Mouse (Mus musculus) B cell, adult 2 months (primary cell): Measurements from ENCODE around the gene Golga4.

Experiments used
- DNase-seq, 2 experiments: peaks; one replicate each; pipeline ENCODE4 v3.0.0; 2022

Gene Golga4

DNA sequence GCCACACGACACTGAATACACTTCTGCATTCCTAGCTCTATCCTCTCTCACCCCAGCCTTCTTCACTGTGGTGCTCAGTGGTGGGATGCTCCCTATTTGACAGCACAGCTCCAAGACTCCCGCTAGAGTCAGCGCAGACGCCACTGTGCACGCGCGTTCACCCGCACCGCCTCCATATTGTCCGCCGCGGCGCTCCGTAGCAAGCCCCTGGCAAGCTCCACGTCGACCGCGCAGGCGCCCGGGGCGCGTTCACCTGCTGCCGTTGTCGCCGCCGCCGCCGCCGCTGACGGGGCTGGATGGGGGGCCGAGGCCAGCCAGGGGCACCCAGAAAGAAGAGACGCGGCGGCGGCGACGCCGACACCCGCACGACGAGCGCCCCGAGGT is at the start of gene Golga4:
Gene Golga4, plus strand, starts transcription at position 248 of the 384 bp plus-strand sequence.
- peak; percentile 83 to 85 for DNase-seq

DNA sequence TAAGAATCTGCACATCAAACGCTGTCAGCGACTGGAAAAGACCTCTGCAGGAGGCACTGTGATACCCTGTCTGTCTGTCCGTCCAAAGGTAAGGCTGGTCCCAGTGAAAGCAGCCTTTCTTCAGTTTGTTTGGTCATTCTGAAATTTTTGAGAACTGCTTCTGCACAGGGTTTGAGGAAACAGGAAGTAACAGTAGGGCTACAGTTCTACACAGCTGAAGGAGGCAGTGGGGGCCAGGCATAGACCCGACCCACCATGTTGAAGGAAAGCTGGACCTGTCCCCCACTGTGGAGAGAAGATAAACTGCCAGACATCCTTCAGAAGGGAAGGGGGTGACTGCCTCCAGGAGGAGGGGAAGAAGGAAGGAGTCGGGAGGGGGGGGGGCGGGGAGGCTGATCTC is 49.7 kb upstream of the Golga4 start:
- DNase-seq = no peak

DNA sequence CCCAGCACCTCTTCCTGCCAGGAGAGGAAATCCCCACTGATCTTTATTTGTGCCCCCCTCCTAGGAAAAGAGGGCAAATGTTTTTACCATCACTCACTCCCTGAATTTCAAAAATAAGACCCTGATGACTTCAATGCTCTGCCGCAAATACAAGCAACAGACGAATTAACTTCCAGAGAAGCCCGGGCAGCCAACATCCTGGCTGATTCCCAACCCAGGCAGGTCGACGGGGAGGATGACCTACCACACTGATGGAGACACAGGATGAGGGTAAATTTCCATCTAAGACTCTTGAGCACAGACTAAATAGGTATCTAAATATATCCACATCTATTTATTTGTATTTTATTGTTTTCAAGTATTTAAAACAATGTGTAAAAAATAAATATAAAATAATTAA is 48.0 kb upstream of the Golga4 start:
- no peak for DNase-seq

DNA sequence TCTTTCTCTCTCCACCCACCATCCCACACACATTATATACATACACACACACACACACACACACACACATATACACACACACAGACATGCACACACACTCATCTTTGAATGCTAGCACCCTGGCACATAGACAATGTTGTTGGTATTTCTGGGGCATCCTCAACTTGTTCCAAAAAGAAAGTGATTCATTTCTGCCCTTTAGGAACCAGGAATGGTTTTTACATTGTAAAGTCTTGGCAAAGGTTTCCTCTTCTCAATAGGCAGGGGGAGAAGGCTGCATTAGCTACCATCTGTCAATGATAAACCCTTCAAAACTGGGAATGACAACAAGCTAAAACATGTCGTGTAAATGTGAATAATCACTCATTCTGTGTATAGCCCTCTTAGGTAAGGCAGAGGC is 42.0 kb upstream of the Golga4 start:
- DNase-seq = no peak

DNA sequence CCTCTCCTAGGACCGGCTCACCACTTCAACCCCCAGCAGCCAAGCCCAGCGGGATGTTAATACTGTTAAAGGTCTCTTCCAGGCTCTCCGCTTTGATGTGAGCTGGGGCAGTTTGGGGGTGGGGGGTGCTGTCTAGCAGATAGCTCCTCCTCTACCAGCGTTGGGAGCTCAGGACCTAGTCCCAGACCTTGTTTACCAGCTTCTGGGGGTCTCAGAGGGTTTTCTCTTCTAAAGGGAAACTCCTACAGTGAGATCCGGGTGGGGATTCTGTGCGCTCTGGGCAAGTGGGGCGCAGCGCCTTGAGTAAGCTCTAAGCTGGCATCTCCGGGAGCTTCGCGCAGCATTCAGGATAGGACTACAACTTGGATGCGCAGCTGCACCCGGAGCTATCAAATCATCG is 37.8 kb upstream of the Golga4 start:
- DNase-seq = no peak

DNA sequence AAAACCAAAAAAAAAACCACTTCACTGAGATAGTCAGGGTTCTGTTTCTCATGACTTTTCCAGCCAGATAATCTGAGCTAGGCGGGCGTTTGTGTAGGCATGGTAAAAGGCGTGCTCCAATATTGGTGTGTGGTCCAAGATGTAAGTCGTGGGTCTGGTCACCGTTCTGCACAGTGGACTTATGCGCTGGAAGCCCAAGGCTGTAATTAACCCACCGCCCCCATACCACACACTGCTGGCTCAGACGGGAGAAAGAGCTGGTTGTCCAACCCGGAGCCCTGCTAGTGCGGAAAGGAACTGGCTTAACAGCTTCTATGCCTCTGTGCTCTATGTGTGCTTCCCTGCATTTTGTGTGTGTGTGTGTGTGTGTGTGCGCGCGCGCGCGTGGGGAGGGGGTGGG is 36.8 kb upstream of the Golga4 start:
- no peak for DNase-seq

DNA sequence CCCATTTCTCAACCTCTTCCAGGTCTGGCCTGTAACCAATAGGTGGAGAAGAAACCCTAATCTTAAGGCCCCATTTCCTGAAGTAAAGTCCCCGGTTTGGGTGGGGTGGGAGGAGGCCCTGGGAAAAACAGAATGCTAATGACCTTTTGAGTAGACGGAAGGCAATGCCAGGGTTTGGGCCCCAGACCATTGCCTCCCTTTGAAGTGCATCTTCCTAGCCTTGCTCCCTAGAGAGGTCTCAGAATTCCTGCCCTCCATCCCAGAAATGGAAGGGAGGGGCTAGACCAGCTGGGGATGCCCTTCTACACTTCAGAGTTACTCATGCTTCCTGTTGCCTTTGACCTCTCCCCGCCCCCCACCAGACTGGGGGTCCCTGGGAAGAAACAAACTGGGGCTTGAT is 34.8 kb upstream of the Golga4 start:
- DNase-seq = no peak

DNA sequence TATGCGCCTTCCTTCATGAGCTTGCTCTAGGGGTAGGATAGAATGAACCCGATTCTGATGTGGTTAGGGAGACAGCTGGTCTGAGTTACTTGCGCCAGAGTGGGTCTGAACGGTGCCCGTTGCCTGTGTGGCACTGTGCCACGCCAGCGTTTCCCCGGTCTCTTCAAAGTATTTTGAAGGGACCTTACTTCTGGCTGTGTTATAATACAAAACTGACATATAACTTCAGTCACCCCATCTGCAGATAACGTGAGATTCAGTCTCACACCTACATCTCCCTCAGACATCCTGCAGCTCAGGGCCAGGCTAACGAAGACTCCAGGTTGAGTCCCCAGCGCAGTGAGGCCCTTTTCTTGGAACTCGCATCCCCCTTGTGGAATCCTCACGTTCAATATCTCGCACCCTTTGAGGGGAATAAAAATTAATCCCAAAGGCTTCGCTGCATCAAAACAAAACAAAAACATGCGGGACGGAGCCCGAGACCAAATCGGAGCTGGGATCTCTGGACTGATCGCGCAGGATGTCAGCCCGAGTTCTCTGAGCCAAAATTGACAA is 29.8 kb upstream of the Golga4 start:
- DNase-seq = no peak

DNA sequence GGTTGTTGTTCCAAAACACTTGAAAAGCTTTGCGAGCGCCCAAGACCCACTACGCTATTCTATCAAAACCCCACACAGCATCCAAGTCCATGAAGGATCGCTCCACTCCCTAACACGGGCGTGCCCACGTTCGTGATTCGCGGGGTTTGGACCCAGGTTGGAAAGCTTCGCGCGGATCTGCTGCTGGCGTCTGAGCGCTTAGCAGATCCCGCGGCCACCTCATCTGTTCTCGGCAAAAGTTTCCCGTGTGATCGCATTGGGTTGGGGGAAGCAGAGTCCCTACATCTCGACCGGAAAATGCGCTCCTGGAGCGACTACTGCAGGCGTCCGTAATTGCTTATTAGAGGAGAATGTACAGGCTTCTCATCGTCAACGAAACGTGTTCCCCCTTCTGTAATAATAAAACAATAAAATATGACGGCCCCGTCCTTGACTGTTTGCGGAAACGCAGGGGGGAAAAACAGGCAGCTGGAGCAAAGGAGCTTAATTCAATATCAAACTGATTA is 29.2 kb upstream of the Golga4 start:
- no peak for DNase-seq

DNA sequence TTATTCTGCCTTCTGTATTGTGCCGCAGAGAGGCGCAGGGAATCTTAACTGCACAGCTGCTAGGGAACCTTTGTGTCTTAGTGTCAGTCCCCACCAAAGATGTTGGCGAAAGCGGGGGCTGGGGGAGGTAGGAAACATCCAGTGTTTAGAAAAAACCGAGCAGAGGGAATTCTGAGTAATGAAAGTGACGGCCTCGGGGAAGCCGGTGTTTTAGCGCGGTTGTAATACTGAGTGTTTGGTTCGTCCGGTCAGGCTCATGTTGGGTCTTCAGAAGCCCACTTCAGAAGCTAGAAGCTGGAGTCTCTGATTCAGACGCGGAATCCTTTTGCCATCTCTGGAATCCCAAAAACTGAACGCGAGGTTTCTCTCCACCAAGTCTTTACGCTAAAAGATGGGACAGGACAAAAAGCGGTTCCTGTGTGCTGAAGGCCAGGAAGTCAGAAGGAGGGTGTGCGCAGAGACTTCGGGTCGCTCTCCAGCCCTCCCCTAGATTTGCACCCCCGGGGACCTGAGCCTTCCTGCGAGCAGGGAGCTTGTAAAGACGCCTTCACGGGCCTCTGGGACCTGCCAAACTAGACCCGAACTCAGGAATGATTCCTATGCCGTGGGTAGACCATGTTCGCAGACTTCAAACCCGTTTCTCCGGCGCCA is 28.7 kb upstream of the Golga4 start:
- no peak for DNase-seq

DNA sequence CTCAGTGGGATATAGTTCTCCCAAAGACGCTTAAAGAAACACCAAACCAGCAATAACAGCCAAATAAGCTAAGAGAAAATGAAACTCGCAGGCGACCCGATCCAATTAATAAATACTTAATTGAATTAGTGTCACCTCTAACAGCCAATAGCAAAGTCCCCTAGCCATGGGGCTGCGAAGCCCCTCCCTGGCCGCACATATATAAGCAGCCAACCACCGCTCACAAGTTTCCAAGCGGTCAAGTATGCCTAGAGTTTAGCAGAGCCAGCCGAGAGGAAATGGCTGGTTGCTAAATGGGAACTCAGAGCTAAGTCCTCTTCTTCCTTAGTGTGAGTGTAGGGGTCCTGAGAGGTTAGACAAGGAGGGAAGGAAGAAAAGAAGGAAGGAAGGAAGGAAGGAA is 28.1 kb upstream of the Golga4 start, which contains the start of gene Eomes:
Gene Eomes, plus strand, starts transcription at position 252 of the 400 bp plus-strand sequence.
- no peak for DNase-seq

DNA sequence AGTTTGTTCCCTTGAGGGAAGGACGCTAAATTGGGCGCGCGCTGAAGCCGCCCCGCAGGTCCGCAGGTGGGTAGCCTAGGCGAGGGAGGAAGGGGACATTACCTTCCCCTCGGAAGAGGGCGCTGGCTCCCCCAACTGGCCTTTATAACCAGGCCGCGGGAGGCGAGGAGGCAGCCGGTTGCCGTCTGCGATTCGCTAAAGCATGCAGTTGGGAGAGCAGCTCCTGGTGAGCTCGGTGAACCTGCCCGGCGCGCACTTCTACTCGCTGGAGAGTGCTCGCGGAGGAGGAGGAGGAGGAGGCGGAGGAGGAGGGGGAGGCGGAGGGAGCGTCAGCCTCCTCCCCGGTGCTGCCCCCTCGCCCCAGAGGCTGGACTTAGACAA is 27.6 kb upstream of the Golga4 start:
- DNase-seq = peak; percentile 8 to 16

DNA sequence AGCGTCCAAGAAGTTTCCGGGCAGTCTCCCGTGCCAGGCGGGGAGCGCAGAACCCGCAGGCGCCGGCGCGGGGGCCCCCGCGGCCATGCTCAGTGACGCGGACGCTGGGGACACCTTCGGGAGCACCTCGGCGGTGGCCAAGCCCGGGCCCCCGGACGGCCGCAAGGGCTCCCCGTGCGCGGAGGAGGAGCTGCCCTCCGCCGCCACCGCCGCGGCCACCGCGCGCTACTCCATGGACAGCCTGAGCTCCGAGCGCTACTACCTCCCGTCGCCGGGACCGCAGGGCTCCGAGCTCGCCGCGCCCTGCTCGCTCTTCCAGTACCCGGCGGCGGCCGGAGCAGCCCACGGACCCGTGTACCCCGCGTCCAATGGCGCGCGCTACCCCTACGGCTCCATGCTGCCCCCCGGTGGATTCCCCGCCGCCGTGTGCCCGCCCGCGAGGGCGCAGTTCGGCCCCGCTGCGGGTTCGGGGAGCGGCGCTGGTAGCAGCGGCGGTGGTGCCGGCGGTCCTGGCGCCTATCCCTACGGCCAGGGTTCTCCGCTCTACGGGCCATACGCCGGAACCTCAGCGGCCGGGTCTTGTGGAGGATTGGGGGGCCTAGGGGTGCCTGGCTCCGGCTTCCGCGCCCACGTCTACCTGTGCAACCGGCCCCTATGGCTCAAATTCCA is 27.1 kb upstream of the Golga4 start:
- peak in 1 of 2 experiments; percentile 18 for DNase-seq

DNA sequence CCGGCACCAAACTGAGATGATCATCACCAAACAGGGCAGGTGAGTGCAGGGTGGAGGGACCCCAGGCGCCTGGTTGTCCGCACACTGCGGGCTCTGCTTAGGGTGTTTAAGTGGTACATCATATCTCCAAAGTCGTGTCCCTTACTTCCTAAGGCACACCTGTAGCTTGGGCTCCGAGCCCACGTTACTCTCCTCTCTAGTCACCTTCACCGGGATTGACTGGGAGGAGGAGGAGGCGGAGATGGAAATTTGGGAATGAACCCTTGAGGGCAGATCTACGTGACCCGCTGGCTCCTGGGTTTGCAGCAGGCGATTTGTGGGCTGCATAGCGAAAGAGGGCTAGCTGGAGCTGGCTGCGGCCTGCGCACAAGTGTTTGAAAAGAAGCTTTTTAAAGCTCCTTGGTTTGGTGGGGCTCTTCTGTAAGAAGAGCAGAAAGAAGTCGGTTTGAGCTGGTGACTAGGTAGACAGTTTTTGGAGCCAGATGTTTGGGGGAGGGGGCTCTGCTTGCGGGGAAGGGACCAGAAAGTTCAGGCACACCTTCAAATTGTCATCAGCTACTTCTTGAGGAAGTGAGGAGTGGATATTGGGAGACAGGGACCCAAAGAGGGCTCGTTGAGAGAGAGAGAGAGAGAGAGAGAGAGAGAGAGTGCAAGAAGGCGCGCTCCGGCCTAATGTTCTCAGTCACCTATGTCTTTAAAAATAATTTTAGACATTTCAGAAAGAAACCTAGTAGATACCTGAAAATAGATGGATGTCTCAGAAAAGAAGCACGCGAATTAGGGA is 26.4 kb upstream of the Golga4 start:
- no peak for DNase-seq

DNA sequence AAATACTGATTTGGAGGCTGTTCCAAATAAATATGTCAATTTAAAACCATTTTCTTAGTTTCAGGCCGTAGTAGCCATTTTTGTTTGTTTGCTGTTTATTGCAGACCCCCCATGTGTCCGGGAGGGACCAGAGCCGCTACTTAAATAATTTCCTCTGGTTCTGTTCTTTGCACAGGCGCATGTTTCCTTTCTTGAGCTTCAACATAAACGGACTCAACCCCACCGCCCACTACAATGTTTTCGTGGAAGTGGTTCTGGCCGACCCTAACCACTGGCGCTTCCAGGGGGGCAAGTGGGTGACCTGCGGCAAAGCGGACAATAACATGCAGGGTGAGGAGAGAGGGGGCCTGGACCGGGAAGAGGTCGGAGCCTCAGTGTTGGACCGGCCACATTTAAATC is 25.8 kb upstream of the Golga4 start:
- DNase-seq = no peak

DNA sequence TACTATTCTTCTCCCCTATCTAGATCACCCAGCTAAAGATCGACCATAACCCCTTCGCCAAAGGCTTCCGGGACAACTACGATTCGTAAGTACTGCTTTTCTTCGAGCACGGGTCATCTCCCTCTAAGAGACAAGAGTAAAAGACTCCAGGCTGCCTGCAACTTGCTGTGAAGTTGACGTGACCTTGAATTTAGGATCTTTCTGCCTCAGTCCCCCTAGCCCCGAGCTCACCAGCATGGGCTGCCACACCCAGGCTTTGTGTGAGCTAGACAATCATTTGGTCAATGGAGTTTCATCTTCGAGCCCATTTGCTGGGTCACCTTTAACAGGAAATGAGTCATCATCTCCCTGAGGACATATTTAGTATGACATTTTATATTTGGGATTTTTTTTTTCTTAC is 23.9 kb upstream of the Golga4 start:
- DNase-seq = no peak

DNA sequence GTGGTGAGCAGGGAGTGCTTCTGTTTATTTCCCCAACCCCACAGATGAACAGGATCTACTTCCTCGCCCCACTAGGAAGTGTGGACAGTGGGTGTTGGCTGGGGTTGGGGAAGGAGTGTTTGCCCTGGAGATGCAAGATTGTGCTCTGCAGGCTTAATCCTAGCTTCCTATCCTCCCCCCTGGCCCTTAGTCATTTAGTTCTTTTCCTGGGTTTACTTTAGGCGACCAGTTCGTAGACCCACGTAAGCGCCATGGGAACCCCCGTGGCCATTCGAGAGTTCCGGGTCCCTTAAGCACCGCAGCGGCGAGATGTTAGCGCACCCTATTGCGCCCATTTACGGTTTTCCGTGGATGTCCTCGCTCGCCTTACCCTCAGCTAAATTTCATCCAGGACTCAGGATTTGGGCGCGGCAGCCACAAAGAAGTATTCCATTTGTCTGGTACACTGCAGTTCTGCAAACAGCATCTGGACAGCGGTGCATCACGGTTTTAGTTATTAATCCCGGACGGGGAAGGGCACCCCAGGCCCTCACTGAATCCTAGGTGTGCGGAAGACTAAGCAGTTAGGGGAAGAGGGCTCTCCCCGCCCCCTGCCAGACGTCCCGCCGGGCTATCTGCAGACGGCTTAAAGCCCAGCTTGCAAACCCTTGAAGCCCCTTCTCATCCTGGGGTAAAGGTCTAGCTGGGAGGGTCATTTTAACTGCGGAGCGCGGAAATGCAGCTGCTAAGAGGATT is 19.5 kb upstream of the Golga4 start:
- DNase-seq = no peak

DNA sequence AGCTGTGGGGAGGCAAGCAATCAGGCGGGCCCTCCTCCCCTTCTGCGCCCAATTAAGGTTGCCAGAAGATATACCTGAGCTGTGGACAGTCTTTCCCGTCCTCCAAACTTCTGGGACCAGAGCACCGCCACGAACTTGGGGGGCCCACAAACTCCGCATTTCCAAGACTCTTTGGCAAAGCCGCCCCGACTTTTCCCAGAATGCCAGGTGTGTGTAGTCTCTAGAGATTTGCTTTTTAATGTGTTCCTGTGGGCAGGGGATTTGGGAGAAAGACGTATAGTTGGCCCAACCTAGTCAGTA is 19.0 kb upstream of the Golga4 start:
- no peak for DNase-seq

DNA sequence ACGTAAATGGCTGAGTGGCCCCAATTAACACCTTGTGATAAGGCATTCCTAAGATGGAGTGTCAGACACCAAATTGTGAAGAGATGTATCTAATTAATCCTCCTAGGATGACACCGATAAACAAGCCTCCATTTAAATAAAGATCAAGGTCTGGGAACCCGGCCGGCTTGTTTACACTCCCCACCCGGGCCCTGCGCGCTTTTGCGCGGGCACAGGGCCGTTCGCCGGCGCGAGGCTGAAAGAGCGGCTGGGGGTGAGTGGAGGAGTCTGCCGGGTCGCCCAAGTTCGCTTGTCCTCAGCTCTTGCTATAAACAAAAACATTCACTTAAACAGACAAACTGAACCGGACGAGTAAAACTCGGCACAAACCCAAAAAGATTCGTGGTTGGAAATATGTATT is 18.4 kb upstream of the Golga4 start:
- DNase-seq = no peak

DNA sequence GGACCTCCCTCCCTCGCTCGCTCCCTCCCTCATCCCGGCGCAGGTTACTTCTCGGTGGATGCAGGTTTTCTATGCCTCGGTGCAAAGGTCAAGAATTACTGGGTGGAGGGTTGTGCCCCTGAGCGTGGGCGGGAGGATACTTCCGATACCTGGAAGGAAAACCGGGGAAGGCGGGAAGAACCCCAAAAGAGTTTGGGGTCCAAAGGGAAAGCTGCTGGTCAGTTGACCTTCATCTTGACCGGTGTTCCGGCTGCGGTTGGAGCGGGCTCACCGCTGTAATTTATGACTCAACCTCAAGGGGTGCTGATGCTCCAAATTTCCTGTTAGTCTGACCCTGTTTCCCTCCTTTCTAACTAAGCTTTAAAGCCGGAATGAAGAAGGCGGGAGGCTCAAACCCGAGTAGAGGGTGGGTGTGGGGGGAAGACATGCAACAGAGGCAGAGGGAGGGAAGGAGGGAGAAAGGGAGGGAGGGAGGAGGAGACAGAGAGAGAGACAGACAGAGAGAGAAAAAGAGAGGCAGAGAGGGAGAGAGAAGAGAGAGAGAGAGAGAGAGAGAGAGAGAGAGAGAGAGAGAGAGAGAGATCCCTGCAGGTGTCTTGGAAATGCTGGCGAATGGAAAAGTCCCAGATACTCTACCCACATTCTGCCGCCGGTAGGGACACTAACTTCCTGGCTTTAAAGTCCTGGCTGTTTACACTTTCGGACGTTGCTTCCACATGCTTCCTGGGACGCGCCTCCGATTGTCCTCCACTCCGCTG is 17.8 kb upstream of the Golga4 start:
- DNase-seq = peak; percentile 36 to 38

DNA sequence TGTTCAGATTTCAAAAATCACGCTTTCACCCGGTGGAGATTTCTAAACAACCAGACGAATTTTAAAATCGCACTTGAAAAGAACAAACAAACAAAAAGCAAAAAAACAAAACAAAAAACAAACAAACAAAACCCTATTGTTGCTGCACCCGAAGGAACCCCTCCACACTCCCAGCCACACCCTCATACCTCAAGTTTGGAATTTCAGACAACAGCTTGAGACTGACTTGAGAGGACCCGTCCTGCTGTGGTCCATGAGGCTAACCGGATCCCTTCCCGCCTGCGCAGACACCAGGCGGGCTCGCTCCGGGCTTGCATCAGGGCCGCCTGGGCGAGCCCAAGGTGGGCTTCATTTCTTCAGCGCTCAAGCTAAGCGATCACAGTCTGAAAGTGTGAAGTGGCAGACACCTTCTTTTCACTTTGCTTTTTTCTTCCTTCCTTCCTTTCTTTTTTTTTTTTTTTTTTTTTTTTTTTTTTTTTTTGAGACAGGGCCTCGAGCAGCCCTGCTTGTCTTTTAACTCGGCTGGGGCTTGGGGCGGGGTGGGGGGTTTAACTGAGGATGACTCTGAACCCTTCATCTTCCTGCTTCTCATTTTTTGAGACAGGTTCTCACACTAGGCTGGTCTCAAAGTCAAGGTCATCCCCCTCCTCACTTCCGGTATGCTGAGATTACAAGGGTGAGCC is 17.0 kb upstream of the Golga4 start:
- DNase-seq = no peak

DNA sequence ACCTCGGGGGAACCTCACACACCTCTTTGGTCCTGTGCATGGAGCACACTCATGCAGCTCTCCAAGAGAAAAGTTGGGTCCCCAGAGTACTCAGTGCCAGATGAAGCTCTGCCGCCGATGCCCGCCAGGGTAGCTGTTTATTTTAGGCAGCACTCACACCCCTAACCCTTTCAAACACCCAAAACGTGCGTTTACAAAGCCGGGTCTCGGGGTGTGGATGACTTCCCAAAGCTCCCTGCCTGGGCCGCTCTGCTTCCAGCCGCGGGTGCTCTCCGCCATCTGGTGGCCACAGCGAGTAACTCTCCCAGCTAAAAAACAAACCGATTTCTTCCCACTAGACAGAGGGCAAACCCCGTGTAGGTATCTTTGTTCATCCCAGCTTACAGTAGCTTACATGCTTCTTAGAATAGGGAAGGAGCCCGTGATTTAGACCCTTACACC is 16.5 kb upstream of the Golga4 start:
- DNase-seq = peak; percentile 72 to 73
